Mouse (Mus musculus) intestine, postnatal 0 days (tissue): Measurements from ENCODE around the gene Celsr1. TPM values are rescaled to one million over a fixed set of nuclear protein-coding genes. Genes with fewer than 3 reads are reported as not detected.

Source experiments
- ATAC-seq: fragments of 200-750 bp; cut with Nextera tagmentation; 2 replicates; pipeline ENCODE4 v1.8.0; 2017; ENCODE audit warnings: mild to moderate bottlenecking, moderate TSS enrichment, moderate library complexity
- H3K27ac ChIP-seq: fragments of 300-500 bp; sonication (generic); 2 replicates; pipeline ENCODE4 v1.5.1; 2014; ENCODE audit warnings: mild to moderate bottlenecking, low read depth, low read length, moderate library complexity
- H3K27me3 ChIP-seq: fragments of 300-500 bp; sonication (generic); replicated peaks from 2 replicates; pipeline ENCODE4 v1.6.1; 2014; ENCODE audit warnings: low read length, mixed read lengths; ENCODE audit not compliant: control insufficient read depth, insufficient read depth
- H3K36me3 ChIP-seq: fragments of 300-500 bp; sonication (generic); 2 replicates; pipeline ENCODE4 v1.6.1; 2014; ENCODE audit warnings: mild to moderate bottlenecking, moderate library complexity; ENCODE audit not compliant: control insufficient read depth, insufficient read depth
- H3K4me1 ChIP-seq: fragments of 300-500 bp; sonication (generic); replicated peaks from 2 replicates; pipeline ENCODE4 v1.6.1; 2014; ENCODE audit warnings: antibody characterized with exemption, low read length, mixed read lengths; ENCODE audit not compliant: control insufficient read depth, insufficient read depth
- H3K4me2 ChIP-seq: fragments of 300-500 bp; sonication (generic); replicated peaks from 2 replicates; pipeline ENCODE4 v1.6.1; 2014; ENCODE audit warnings: low read depth, mild to moderate bottlenecking, moderate library complexity
- H3K4me3 ChIP-seq: fragments of 300-500 bp; sonication (generic); 2 replicates; pipeline ENCODE4 v1.5.1; 2014; ENCODE audit warnings: low read depth, low read length
- H3K9ac ChIP-seq: fragments of 300-500 bp; sonication (generic); 2 replicates; pipeline ENCODE4 v1.6.1; 2014; ENCODE audit warnings: mild to moderate bottlenecking, low read depth, low read length
- H3K9me3 ChIP-seq: fragments of 300-500 bp; sonication (generic); 2 replicates; pipeline ENCODE4 v1.6.1; 2016; ENCODE audit warnings: mixed run types; ENCODE audit not compliant: control insufficient read depth
- CTCF ChIP-seq: sonication (generic); IDR thresholded peaks from 2 replicates; pipeline ENCODE4 v1.5.1; 2016; ENCODE audit warnings: low read depth, mild to moderate bottlenecking, control low read depth, antibody characterized with exemption, moderate library complexity
- WGBS: fragments of 180-500 bp; shearing (Covaris S2); extraction: QIAGEN DNeasy Blood & Tissue Kit; methylation state at CpG from one replicate; pipeline ENCODE4 v1.1.7; 2014; 5-methylcytosine and 5-hydroxymethylcytosine counted together
- polyA plus RNA-seq: library from polyadenylated mRNA; unstranded; fragments of >200 nt; fragmentation: Nextera tagmentation; extraction: Ambion mirVana; gene quantifications from 2 replicates; pipeline ENCODE4 v1.2.1, GENCODE M21; 2015

Gene Celsr1
- polyA plus RNA-seq, 1 experiment from 2014 or later: 0.39 TPM

GRCm38 (mm10) chr15:85990696-85991443 is 42.7 kb downstream of the Celsr1 start:
- WGBS: 84% methylated on average over 17 of the region's 17 CpGs
- no peaks in the 10 kb centered on the region for H3K27me3 ChIP-seq
- H3K36me3 ChIP-seq: no peaks in the 10 kb centered on the region
- no peaks in the 10 kb centered on the region for H3K9me3 ChIP-seq
- H3K4me2 ChIP-seq: no peak overlapping the region
- ATAC-seq: no peak
- H3K9ac ChIP-seq: no peak overlapping the region
- H3K4me1 ChIP-seq: no peaks in the 10 kb centered on the region
- no peak for TF ChIP-seq CTCF
- no peak overlapping the region for H3K4me3 ChIP-seq
- no peak overlapping the region for H3K27ac ChIP-seq

- no peak overlapping the region for H3K9ac ChIP-seq
- WGBS: 60% methylated on average over 5 of the region's 5 CpGs
- no peak overlapping the region for H3K27ac ChIP-seq
- H3K4me2 ChIP-seq: no peak overlapping the region
- no peaks in the 10 kb centered on the region for H3K4me1 ChIP-seq
- no peak for ATAC-seq
- no peak overlapping the region for H3K4me3 ChIP-seq
- TF ChIP-seq CTCF: no peak
- H3K27me3 ChIP-seq: no peaks in the 10 kb centered on the region
- no peaks in the 10 kb centered on the region for H3K36me3 ChIP-seq
- H3K9me3 ChIP-seq: no peaks in the 10 kb centered on the region
Measured at GRCm38 (mm10) chr15:85987896-85988295, 45.7 kb downstream of the Celsr1 start.

GRCm38 (mm10) chr15:85986170-85986569 is 47.4 kb downstream of the Celsr1 start:
- ATAC-seq: no peak
- no peak for TF ChIP-seq CTCF
- no peaks in the 10 kb centered on the region for H3K36me3 ChIP-seq
- no peak overlapping the region for H3K27ac ChIP-seq
- no peak overlapping the region for H3K9ac ChIP-seq
- WGBS: 94% methylated on average over 4 of the region's 4 CpGs
- H3K4me2 ChIP-seq: no peak overlapping the region
- no peaks in the 10 kb centered on the region for H3K9me3 ChIP-seq
- H3K4me3 ChIP-seq: no peak overlapping the region
- H3K27me3 ChIP-seq: no peaks in the 10 kb centered on the region
- no peaks in the 10 kb centered on the region for H3K4me1 ChIP-seq

- H3K9me3 ChIP-seq: no peaks in the 10 kb centered on the region
- no peak for ATAC-seq
Measured at GRCm38 (mm10) chr15:85985601-85986000, 48.0 kb downstream of the Celsr1 start.

DNA sequence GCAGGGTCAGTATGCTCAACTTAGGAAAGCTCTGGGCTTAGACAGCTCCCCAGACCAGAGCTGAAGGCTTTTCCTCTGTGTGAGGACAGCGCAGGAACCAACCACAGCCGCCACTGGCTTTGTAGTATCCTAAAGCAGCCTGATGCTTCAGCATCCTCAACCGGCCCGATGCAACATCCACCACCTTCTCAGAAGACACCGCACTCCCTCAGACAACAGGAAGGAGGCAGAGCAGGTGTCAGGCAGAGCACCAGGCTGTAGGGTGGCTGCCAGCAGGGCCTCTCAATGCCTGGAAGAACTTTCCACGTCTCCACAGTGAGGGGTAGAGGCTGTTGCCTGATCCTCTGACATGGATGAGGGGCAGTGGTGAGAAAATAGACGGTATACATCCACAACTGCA is 50.4 kb downstream of the Celsr1 start:
- no peaks in the 10 kb centered on the region for H3K9me3 ChIP-seq
- no peak overlapping the region for H3K4me3 ChIP-seq
- H3K36me3 ChIP-seq: no peaks in the 10 kb centered on the region
- TF ChIP-seq CTCF: no peak
- H3K27ac ChIP-seq: no peak overlapping the region
- no peak for ATAC-seq
- no peaks in the 10 kb centered on the region for H3K27me3 ChIP-seq
- no peaks in the 10 kb centered on the region for H3K4me1 ChIP-seq
- H3K9ac ChIP-seq: no peak overlapping the region
- WGBS: 85% methylated on average over 7 of the region's 7 CpGs
- no peak overlapping the region for H3K4me2 ChIP-seq

More at GRCm38 (mm10) chr15:85985601-85986000, 48.0 kb downstream of the Celsr1 start:
- no peaks in the 10 kb centered on the region for H3K4me1 ChIP-seq
- no peak overlapping the region for H3K9ac ChIP-seq
- no peak overlapping the region for H3K4me3 ChIP-seq
- WGBS: 83% methylated on average over 4 of the region's 4 CpGs
- no peaks in the 10 kb centered on the region for H3K27me3 ChIP-seq
- no peak overlapping the region for H3K4me2 ChIP-seq
- no peaks in the 10 kb centered on the region for H3K36me3 ChIP-seq
- no peak for TF ChIP-seq CTCF
- H3K27ac ChIP-seq: no peak overlapping the region

DNA sequence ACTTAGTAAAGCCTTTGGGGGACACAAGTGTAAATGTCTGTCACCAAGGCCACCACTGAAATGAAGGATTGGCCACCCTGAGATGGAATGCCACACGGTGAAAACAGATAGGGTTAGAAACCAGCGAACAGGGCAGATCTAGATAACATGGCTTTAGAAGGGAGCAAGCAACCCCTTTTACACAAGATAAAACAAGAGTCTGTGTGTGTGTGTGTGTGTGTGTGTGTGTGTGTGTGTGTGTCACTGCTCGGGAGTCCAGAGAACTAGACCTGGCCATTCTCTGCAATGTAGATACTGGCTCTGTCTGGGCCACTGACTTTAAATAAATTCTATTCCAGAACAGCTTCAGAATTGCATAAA is 51.2 kb downstream of the Celsr1 start:
- H3K9ac ChIP-seq: no peak overlapping the region
- TF ChIP-seq CTCF: no peak
- H3K4me3 ChIP-seq: no peak overlapping the region
- no peaks in the 10 kb centered on the region for H3K27me3 ChIP-seq
- H3K9me3 ChIP-seq: no peaks in the 10 kb centered on the region
- H3K4me1 ChIP-seq: no peaks in the 10 kb centered on the region
- H3K4me2 ChIP-seq: no peak overlapping the region
- WGBS: 56% methylated on average over 3 of the region's 3 CpGs
- H3K36me3 ChIP-seq: no peaks in the 10 kb centered on the region
- no peak for ATAC-seq
- no peak overlapping the region for H3K27ac ChIP-seq
